Mouse (Mus musculus) CD4-positive helper T cell, adult 2 months (primary cell): ENCODE results near the gene Pnmt.
"Not testable (repeated sequence)": the region's sequence is repeated elsewhere in the genome, so short reads cannot be mapped to it uniquely, and the experiment has no call there.

ENCODE experiments used
- DNase-seq: peaks from one replicate; pipeline ENCODE4 v3.0.0-alpha.2; 2012; ENCODE audit warnings: low read depth, missing footprints, low spot score

Pnmt gene

GRCm38 (mm10) chr11:98357396-98358160, 28.7 kb upstream of the Pnmt start:
- DNase-seq: no peak

GRCm38 (mm10) chr11:98358161-98359083, 27.8 kb upstream of the Pnmt start, which contains the start of gene Stard3:
TSS of gene Stard3 (plus strand) at chr11:98358368.
- peak; percentile 94 for DNase-seq

- no peak for DNase-seq
Measured at GRCm38 (mm10) chr11:98360866-98361521, 25.3 kb upstream of the Pnmt start.

GRCm38 (mm10) chr11:98363817-98364216, 22.4 kb upstream of the Pnmt start:
- no peak for DNase-seq

- no peak for DNase-seq
Measured at GRCm38 (mm10) chr11:98364410-98364809, 21.8 kb upstream of the Pnmt start.

GRCm38 (mm10) chr11:98366290-98366689, 20.0 kb upstream of the Pnmt start:
- no peak for DNase-seq

GRCm38 (mm10) chr11:98367171-98367862, 18.9 kb upstream of the Pnmt start:
- DNase-seq: no peak

- DNase-seq: no peak
Measured at GRCm38 (mm10) chr11:98367863-98368186, 18.4 kb upstream of the Pnmt start.

- DNase-seq: no peak
Measured at GRCm38 (mm10) chr11:98369337-98369736, 16.9 kb upstream of the Pnmt start.

GRCm38 (mm10) chr11:98370588-98370987, 15.7 kb upstream of the Pnmt start:
- no peak for DNase-seq

- no peak for DNase-seq
Measured at GRCm38 (mm10) chr11:98371556-98372240, 14.6 kb upstream of the Pnmt start.

GRCm38 (mm10) chr11:98372406-98372805, 13.8 kb upstream of the Pnmt start:
- peak; percentile 63 for DNase-seq

- DNase-seq: no peak
Measured at GRCm38 (mm10) chr11:98373244-98373643, 13.0 kb upstream of the Pnmt start.

GRCm38 (mm10) chr11:98374266-98374665, 12.0 kb upstream of the Pnmt start:
- no peak for DNase-seq

- DNase-seq: no peak
Measured at GRCm38 (mm10) chr11:98376756-98377155, 9.5 kb upstream of the Pnmt start.

- DNase-seq: no peak
Measured at GRCm38 (mm10) chr11:98377787-98378186, 8.5 kb upstream of the Pnmt start.

GRCm38 (mm10) chr11:98379379-98379778, 6.9 kb upstream of the Pnmt start:
- no peak for DNase-seq

GRCm38 (mm10) chr11:98380106-98380505, 6.1 kb upstream of the Pnmt start:
- DNase-seq: no peak

GRCm38 (mm10) chr11:98381651-98382050, 4.6 kb upstream of the Pnmt start:
- DNase-seq: no peak

- DNase-seq: not testable (repeated sequence)
Measured at GRCm38 (mm10) chr11:98382405-98382804, 3.8 kb upstream of the Pnmt start.
